Mouse (Mus musculus): ENCODE measurements at regions not wholly inside any gene's neighbourhood (a gene's known extent, or its start where the extent isn't known, plus 50 kb on each side); places are given as distances from the start of the nearest gene placed in this dataset.
"Not testable (repeated sequence)": the region's sequence is repeated elsewhere in the genome, so short reads cannot be mapped to it uniquely, and the experiment has no call there.

DNA sequence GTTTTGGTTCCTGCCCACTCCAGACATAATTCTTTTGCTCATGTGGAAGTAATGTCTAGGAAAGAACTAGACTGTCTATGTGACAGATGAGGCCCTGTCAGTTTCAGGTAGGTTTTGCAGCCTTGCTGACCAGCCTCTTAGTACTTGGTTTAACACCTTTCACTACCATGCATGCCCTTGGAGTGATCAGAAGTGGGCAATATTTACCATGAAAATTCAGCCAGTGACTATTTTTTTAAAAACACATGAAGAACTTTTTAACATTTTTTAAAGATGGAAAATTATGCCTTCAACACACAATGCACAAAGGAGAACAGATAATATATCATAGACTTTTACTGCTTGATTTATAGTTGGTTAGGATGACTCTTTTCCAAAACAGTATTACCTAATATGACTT lies 58.1 kb downstream of the Cox7c start:
- no peaks in the 10 kb centered on the region for H3K9me3 ChIP-seq (ENCODE audit: control insufficient read depth, low read length)
- no peak overlapping the region for H3K4me3 ChIP-seq (ENCODE audit: low read depth, low read length)
- H3K4me1 ChIP-seq (ENCODE audit: control insufficient read depth, insufficient read depth, low read length), result no peaks in the 10 kb centered on the region
- H3K36me3 ChIP-seq (ENCODE audit: control insufficient read depth, insufficient read depth, low read length), result no peaks in the 10 kb centered on the region
- no peaks in the 10 kb centered on the region for H3K27me3 ChIP-seq (ENCODE audit: control insufficient read depth, insufficient read depth, low read length)
- ATAC-seq (ENCODE audit: insufficient read depth, low FRiP score, low TSS enrichment), result no peak
- no peak for DNase-seq (ENCODE audit: low spot score)
- no peak overlapping the region for H3K4me2 ChIP-seq (ENCODE audit: low read depth)
- no peak overlapping the region for H3K9ac ChIP-seq (ENCODE audit: low read length)
- no peak overlapping the region for H3K27ac ChIP-seq (ENCODE audit: low read depth, low read length)

DNA sequence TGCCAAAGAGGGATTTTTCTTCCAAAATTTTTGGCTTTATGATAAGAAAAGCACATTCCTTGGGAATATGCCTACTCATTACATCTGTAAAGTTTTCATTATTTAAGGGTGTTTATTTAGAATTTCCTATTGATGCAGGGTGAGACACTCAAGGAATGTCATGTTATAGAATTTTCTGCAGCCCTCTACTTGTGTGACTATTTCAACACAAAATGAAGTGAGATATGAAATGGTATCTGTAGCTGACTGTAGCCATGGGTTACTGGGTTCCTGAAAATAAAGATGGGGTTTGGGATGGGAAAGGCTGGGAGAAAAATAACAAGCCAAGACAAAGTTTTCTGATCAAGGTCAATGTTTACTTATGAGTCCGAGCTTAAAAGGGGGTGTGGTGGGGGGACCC lies 64.6 kb downstream of the Cox7c start:
- DNase-seq (ENCODE audit: low spot score) (no peak), ATAC-seq (ENCODE audit: insufficient read depth, low FRiP score, low TSS enrichment) (no peak)
- Histone ChIP-seq H3K4me1 (ENCODE audit: control insufficient read depth, insufficient read depth, low read length) (no peaks in the 10 kb centered on the region), H3K36me3 (ENCODE audit: control insufficient read depth, insufficient read depth, low read length) (no peaks in the 10 kb centered on the region), H3K4me2 (ENCODE audit: low read depth) (no peak overlapping the region), H3K9ac (ENCODE audit: low read length) (no peak overlapping the region), H3K27me3 (ENCODE audit: control insufficient read depth, insufficient read depth, low read length) (no peaks in the 10 kb centered on the region), H3K9me3 (ENCODE audit: control insufficient read depth, low read length) (no peaks in the 10 kb centered on the region), H3K27ac (ENCODE audit: low read depth, low read length) (no peak overlapping the region), H3K4me3 (ENCODE audit: low read depth, low read length) (no peak overlapping the region)
- WGBS, result 78% methylated on average over 1 of the region's 1 CpGs

DNA sequence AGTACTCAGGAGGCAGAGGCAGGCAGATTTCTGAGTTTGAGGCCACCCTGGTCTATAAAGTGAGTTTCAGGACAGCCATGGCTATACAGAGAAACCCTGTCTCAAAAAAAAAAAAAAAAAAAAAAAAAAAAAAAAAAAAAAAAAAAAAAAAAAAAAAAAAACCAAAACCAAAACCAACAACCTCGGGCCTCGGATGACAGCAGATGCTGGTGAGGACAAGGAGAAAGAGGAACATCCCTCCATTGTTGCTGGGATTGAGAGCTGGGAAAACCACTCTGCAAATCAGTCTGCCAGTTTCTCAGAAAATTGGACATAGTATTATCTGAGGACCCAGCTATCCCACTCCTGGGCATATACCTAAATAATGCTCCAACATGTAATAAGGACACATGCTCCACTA lies 82.7 kb downstream of the Cox7c start:
- not testable (repeated sequence) for H3K4me3 ChIP-seq (ENCODE audit: low read depth, low read length)
- WGBS, result 80% methylated on average over 2 of the region's 2 CpGs

DNA sequence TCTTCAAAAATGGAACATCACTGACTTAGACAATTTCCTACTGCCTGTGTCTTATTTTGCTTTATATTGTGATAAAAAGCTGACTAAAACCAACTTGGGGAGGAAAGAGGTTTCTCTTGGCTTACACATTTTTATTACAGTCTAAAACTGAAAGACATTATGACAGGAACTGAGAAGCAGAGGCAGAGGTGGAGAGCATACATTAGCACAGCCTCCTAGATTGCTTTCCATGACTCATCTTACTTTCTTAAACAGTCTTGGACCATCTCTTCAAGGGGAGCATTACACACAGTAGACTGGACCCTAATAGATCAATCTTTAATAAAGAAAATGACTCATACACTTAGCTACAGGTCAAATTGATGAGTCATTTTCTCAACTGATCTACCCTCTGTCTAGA lies 91.4 kb downstream of the Cox7c start:
- no peak for DNase-seq (ENCODE audit: low spot score)
- H3K27ac ChIP-seq (ENCODE audit: low read depth, low read length), result no peak overlapping the region
- no peak overlapping the region for H3K9ac ChIP-seq (ENCODE audit: low read length)
- H3K4me2 ChIP-seq (ENCODE audit: low read depth), result no peak overlapping the region
- H3K4me3 ChIP-seq (ENCODE audit: low read depth, low read length), result no peak overlapping the region
- H3K27me3 ChIP-seq (ENCODE audit: control insufficient read depth, insufficient read depth, low read length), result no peaks in the 10 kb centered on the region
- no peaks in the 10 kb centered on the region for H3K9me3 ChIP-seq (ENCODE audit: control insufficient read depth, low read length)
- no peaks in the 10 kb centered on the region for H3K36me3 ChIP-seq (ENCODE audit: control insufficient read depth, insufficient read depth, low read length)
- no peak for ATAC-seq (ENCODE audit: insufficient read depth, low FRiP score, low TSS enrichment)
- no peaks in the 10 kb centered on the region for H3K4me1 ChIP-seq (ENCODE audit: control insufficient read depth, insufficient read depth, low read length)

More for the DNA sequence above, 82.7 kb downstream of the Cox7c start:
- H3K4me2 ChIP-seq (ENCODE audit: low read depth); H3K36me3 ChIP-seq (ENCODE audit: control insufficient read depth, insufficient read depth, low read length); H3K9me3 ChIP-seq (ENCODE audit: control insufficient read depth, low read length); H3K4me1 ChIP-seq (ENCODE audit: control insufficient read depth, insufficient read depth, low read length); DNase-seq (ENCODE audit: low spot score); H3K9ac ChIP-seq (ENCODE audit: low read length); ATAC-seq (ENCODE audit: insufficient read depth, low FRiP score, low TSS enrichment); H3K27me3 ChIP-seq (ENCODE audit: control insufficient read depth, insufficient read depth, low read length); H3K27ac ChIP-seq (ENCODE audit: low read depth, low read length): not testable (repeated sequence)

DNA sequence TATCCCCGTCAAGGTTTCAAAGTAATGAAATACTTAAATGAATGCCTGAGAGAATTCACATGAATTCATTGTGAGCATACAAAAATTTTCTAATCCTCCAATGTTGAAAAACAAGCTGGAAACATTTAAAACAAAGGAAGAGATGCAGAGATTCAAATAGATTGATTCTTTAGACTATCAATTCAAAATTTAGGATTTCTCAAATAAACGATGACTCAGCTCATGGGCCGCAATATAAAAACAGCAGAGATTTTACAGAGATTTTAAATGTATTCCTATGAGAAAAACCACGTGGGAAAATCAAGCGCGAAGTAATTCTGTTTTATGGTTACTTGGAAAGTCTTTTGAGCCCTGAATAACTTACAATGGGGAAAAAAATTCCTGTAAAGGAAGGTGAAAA lies 93.8 kb downstream of the Cox7c start:
- ATAC-seq (ENCODE audit: insufficient read depth, low FRiP score, low TSS enrichment), result no peak
- Histone ChIP-seq H3K36me3 (ENCODE audit: control insufficient read depth, insufficient read depth, low read length) (no peaks in the 10 kb centered on the region), H3K9me3 (ENCODE audit: control insufficient read depth, low read length) (no peaks in the 10 kb centered on the region), H3K27me3 (ENCODE audit: control insufficient read depth, insufficient read depth, low read length) (no peaks in the 10 kb centered on the region), H3K4me1 (ENCODE audit: control insufficient read depth, insufficient read depth, low read length) (no peaks in the 10 kb centered on the region), H3K4me2 (ENCODE audit: low read depth) (no peak overlapping the region), H3K27ac (ENCODE audit: low read depth, low read length) (no peak overlapping the region), H3K4me3 (ENCODE audit: low read depth, low read length) (no peak overlapping the region), H3K9ac (ENCODE audit: low read length) (no peak overlapping the region)
- WGBS, result 84% methylated on average over 6 of the region's 6 CpGs
- no peak for DNase-seq (ENCODE audit: low spot score)

DNA sequence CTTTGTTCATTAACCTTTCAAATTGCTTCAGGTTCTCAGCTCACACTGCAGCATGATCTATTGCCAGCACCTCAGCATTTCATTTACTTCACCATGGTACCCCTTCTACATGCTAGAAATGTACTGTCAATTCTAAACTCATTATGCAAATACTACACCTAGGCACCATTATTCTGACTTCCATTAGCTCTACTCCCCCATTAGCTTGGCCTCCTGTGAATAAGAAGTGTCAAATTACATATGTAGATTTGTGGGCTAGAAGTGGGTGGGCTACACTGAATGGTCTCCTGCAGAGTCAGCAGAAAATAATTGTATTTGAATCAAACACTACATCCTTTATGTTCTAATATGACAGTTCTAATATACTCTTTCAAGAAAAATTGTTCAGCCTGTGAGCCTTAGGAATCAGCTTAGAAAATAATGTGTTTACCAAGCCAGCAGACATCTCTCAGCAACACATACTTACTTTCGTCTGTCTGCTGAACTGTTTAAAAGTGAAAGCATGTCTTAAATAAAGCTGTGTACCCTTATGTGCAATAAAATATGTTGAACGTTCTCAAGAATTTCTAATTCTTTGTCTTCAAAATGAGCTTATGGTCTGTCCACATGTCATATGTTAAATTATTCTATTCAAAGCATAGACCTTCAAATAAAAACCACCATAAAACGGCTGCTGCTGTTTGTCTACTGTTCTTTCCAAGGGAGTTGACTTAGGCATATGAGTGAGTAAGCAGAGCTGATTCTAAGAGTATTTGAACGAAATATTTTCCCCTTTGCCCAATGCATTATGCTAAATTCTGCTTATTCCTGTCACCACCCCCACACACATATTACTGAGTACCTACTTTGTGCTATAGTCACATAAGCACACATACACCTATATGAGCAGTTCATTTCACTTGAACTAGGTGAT lies 119.6 kb downstream of the Cox7c start:
- no peak overlapping the region for H3K4me3 ChIP-seq (ENCODE audit: low read depth, low read length)
- H3K27me3 ChIP-seq (ENCODE audit: control insufficient read depth, insufficient read depth, low read length), result no peaks in the 10 kb centered on the region
- H3K4me1 ChIP-seq (ENCODE audit: control insufficient read depth, insufficient read depth, low read length), result no peaks in the 10 kb centered on the region
- no peak overlapping the region for H3K4me2 ChIP-seq (ENCODE audit: low read depth)
- peak; percentile 91 for ATAC-seq (ENCODE audit: insufficient read depth, low FRiP score, low TSS enrichment)
- no peak for DNase-seq (ENCODE audit: low spot score)
- no peak overlapping the region for H3K27ac ChIP-seq (ENCODE audit: low read depth, low read length)
- H3K9me3 ChIP-seq (ENCODE audit: control insufficient read depth, low read length), result no peaks in the 10 kb centered on the region
- no peak overlapping the region for H3K9ac ChIP-seq (ENCODE audit: low read length)
- no peaks in the 10 kb centered on the region for H3K36me3 ChIP-seq (ENCODE audit: control insufficient read depth, insufficient read depth, low read length)
- WGBS, result 62% methylated on average over 4 of the region's 4 CpGs

DNA sequence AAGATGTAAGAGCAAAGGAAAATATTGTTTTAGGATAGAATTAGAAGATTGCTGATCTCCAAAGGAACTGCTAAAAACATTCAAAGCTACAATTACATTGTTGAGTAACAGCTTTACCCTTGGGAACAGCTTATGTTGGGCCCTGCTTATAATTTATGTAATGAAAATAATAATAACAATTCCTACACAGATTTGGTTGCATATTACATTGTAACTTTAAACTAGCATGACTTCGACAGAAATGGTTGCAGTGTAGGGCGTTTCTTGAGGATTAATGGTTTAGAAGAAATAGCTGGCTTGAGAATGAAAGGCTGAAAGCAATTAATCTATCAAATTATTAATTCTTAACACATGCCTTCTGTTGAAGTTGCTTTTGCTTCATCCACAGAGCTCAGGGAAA lies 120.4 kb downstream of the Cox7c start:
- ATAC-seq (ENCODE audit: insufficient read depth, low FRiP score, low TSS enrichment) (no peak), DNase-seq (ENCODE audit: low spot score) (no peak)
- no peaks in the 10 kb centered on the region for H3K27me3 ChIP-seq (ENCODE audit: control insufficient read depth, insufficient read depth, low read length)
- no peaks in the 10 kb centered on the region for H3K4me1 ChIP-seq (ENCODE audit: control insufficient read depth, insufficient read depth, low read length)
- no peaks in the 10 kb centered on the region for H3K36me3 ChIP-seq (ENCODE audit: control insufficient read depth, insufficient read depth, low read length)
- no peak overlapping the region for H3K9ac ChIP-seq (ENCODE audit: low read length)
- no peak overlapping the region for H3K27ac ChIP-seq (ENCODE audit: low read depth, low read length)
- H3K4me2 ChIP-seq (ENCODE audit: low read depth), result no peak overlapping the region
- H3K9me3 ChIP-seq (ENCODE audit: control insufficient read depth, low read length), result no peaks in the 10 kb centered on the region
- 52% methylated on average over 2 of the region's 2 CpGs for WGBS
- no peak overlapping the region for H3K4me3 ChIP-seq (ENCODE audit: low read depth, low read length)

DNA sequence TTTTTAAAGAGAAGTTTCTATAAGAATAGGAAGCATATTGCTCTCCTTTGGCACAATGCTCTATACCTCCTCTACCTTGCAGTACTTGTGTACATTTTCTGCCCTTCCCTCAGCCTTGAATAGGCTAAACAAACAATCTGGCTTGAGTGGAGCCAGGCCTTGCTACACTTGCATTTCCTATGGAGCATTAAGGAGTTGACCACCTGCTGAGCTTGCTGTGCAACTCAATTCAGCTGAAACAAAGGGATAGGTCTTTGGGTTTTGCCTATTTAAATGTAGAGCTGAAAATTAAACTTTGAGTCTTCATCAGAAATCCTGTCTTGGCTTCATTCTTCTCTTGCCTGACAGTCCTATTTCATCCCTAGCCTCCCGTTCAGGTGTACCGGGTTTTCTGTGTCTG lies 124.0 kb downstream of the Cox7c start:
- WGBS, result 84% methylated on average over 2 of the region's 2 CpGs
- Histone ChIP-seq H3K27me3 (ENCODE audit: control insufficient read depth, insufficient read depth, low read length) (no peaks in the 10 kb centered on the region), H3K4me3 (ENCODE audit: low read depth, low read length) (no peak overlapping the region), H3K4me2 (ENCODE audit: low read depth) (no peak overlapping the region), H3K9ac (ENCODE audit: low read length) (no peak overlapping the region), H3K36me3 (ENCODE audit: control insufficient read depth, insufficient read depth, low read length) (no peaks in the 10 kb centered on the region), H3K9me3 (ENCODE audit: control insufficient read depth, low read length) (no peaks in the 10 kb centered on the region), H3K4me1 (ENCODE audit: control insufficient read depth, insufficient read depth, low read length) (no peaks in the 10 kb centered on the region), H3K27ac (ENCODE audit: low read depth, low read length) (no peak overlapping the region)
- ATAC-seq (ENCODE audit: insufficient read depth, low FRiP score, low TSS enrichment) (no peak), DNase-seq (ENCODE audit: low spot score) (no peak)

DNA sequence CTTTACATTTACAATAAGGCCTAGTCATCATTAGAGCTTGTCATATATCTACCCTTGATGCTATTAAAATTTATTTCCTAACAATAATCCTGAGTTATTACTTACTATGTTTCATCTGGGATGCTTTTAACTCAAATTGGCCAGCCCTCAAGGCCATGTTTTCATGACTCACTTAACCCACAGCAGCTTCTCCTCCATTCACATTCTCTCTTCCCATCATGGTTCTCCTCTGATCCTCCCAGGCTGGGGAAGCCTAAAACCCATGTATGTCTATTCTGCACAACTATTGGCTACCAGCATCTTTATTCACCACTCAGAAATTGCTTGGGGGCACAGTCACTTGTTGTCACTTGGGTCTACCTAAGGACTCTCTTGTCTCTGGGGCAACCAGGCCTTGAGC lies 144.9 kb downstream of the Cox7c start:
- H3K4me3 ChIP-seq (ENCODE audit: low read depth, low read length), result no peak overlapping the region

More for the DNA sequence above, 144.9 kb downstream of the Cox7c start:
- ATAC-seq (ENCODE audit: insufficient read depth, low FRiP score, low TSS enrichment) (no peak), DNase-seq (ENCODE audit: low spot score) (no peak)
- H3K9me3 ChIP-seq (ENCODE audit: control insufficient read depth, low read length), result no peaks in the 10 kb centered on the region
- H3K4me1 ChIP-seq (ENCODE audit: control insufficient read depth, insufficient read depth, low read length), result no peaks in the 10 kb centered on the region
- no peak overlapping the region for H3K27ac ChIP-seq (ENCODE audit: low read depth, low read length)
- H3K27me3 ChIP-seq (ENCODE audit: control insufficient read depth, insufficient read depth, low read length), result no peaks in the 10 kb centered on the region
- no peaks in the 10 kb centered on the region for H3K36me3 ChIP-seq (ENCODE audit: control insufficient read depth, insufficient read depth, low read length)
- H3K4me2 ChIP-seq (ENCODE audit: low read depth), result no peak overlapping the region
- no peak overlapping the region for H3K9ac ChIP-seq (ENCODE audit: low read length)
